15 mouse cellular contexts compared by ENCODE assay signal in genomic region chr10:3395341-3395931, GRCm38 (mm10). TPM values are rescaled to one million over a fixed set of nuclear protein-coding genes. Genes with fewer than 3 reads are reported as not detected.
DNase-seq lines count a peak whose midpoint lies in the region; ATAC-seq and TF ChIP-seq lines count a peak whose summit lies in the region.
"Had no signal": no experiment of that assay in that cellular context is flagged by ENCODE, and none has a peak within 500 bp of the region (broad histone marks: within the 10 kb centered on the region; RNA-seq: fewer than 3 reads in every experiment).

No protein-coding gene starts in this region.

- H3K27ac ChIP-seq in gastrocnemius, adult 2 months: peak overlapping the region; percentile 82
- H3K27ac ChIP-seq in heart, adult 2 months: peak overlapping the region; percentile 78
- peak overlapping the region; percentile 80 for H3K27ac ChIP-seq in heart, embryonic 15.5 days
- peak overlapping the region; percentile 59 for H3K27ac ChIP-seq in hindbrain, embryonic 15.5 days (replicated peaks)
- H3K27ac ChIP-seq: liver, embryonic 12.5 days; stomach, embryonic 15.5 days had no signal

- WGBS in heart, adult 2 months: 16% methylated on average over 12 of the region's 12 CpGs
- WGBS in heart, embryonic 15.5 days: 27% methylated on average over 12 of the region's 12 CpGs
- 86% methylated on average over 12 of the region's 12 CpGs for WGBS in hindbrain, embryonic 15.5 days

- peaks cover 3% of the 10 kb centered on the region; the same call in 1 of the 2 replicates for H3K36me3 ChIP-seq in heart, adult 2 months (ENCODE audit: control insufficient read depth, insufficient read depth, low read length)
- no peaks in the 10 kb centered on the region for H3K36me3 ChIP-seq in heart, embryonic 15.5 days
- H3K36me3 ChIP-seq in hindbrain, embryonic 15.5 days: no peaks in the 10 kb centered on the region
- H3K36me3 ChIP-seq: liver, embryonic 12.5 days; stomach, embryonic 15.5 days had no signal

- peak; percentile 66; the same call in 1 of the 2 replicates for TF ChIP-seq EP300 in heart, adult 2 months (IDR thresholded peaks at IDR 0.05; ENCODE audit: insufficient read depth, low read depth, low read length)

- ATAC-seq in heart, embryonic 15.5 days (replicated peaks; ENCODE audit: insufficient number of reproducible peaks, insufficient read depth, low FRiP score, low read depth): peak; percentile 82
- ATAC-seq in hindbrain, embryonic 15.5 days (ENCODE audit: low FRiP score, low read depth): no peak
- ATAC-seq: liver, embryonic 12.5 days; Patski had no signal

- intact Hi-C loops in gastrocnemius, adult 2 months (cut with DNase I): no loop called here
- intact Hi-C loops in heart, adult 2 months (cut with DNase I): loop anchor here (2.0 kb wide), 2 partner anchors 29 to 129 kb away; partner anchors contain the start of gene Ppp1r14c

- no peak overlapping the region for H3K9ac ChIP-seq in heart, adult 2 months (ENCODE audit: low read depth, low read length)
- 0 out of 2 replicates have a peak overlapping the region, but pooled peaks have one; percentile 12 for H3K9ac ChIP-seq in heart, embryonic 15.5 days
- no peak overlapping the region for H3K9ac ChIP-seq in hindbrain, embryonic 15.5 days
- H3K9ac ChIP-seq: liver, embryonic 12.5 days; stomach, embryonic 15.5 days had no signal

- peak; percentile 57 for DNase-seq in gastrocnemius, adult 2 months
- DNase-seq in gastrocnemius, postnatal 10 days: no peak
- peak; percentile 50 to 78 for DNase-seq in heart, adult 2 months
- DNase-seq in urinary bladder, postnatal 25 days (ENCODE audit: low spot score): no peak
- no peak for DNase-seq in left cerebral cortex, adult 11 months (ENCODE audit: low spot score)
- DNase-seq: cerebellum, adult 11-12 months; kidney, adult 11 months; lung, postnatal 14 days had no signal

- peak; percentile 30; the same call in 1 of the 2 replicates for TF ChIP-seq POLR2A in heart, adult 2 months (IDR thresholded peaks at IDR 0.05; ENCODE audit: insufficient read depth, low read depth, low read length)

- H3K4me2 ChIP-seq in heart, embryonic 15.5 days: peak overlapping the region; percentile 48
- no peak overlapping the region for H3K4me2 ChIP-seq in hindbrain, embryonic 15.5 days
- H3K4me2 ChIP-seq: liver, embryonic 12.5 days; stomach, embryonic 15.5 days had no signal

- H3K4me3 ChIP-seq in gastrocnemius, adult 2 months: peak overlapping the region; percentile 35
- H3K4me3 ChIP-seq in heart, adult 2 months: no peak overlapping the region
- no peak overlapping the region for H3K4me3 ChIP-seq in heart, embryonic 15.5 days
- H3K4me3 ChIP-seq in hindbrain, embryonic 15.5 days: no peak overlapping the region
- H3K4me3 ChIP-seq: liver, embryonic 12.5 days; stomach, embryonic 15.5 days had no signal

- no peak for TF ChIP-seq CTCF in gastrocnemius, adult 2 months (IDR thresholded peaks at IDR 0.05)
- TF ChIP-seq CTCF in heart, adult 2 months (IDR thresholded peaks at IDR 0.05): no peak

- no peaks in the 10 kb centered on the region; the same call in 1 of the 2 replicates for H3K79me2 ChIP-seq in heart, adult 2 months (replicated peaks; ENCODE audit: control insufficient read depth, insufficient read depth, low read length)

- no peaks in the 10 kb centered on the region for H3K9me3 ChIP-seq in heart, embryonic 15.5 days (replicated peaks)
- no peaks in the 10 kb centered on the region for H3K9me3 ChIP-seq in hindbrain, embryonic 15.5 days
- H3K9me3 ChIP-seq: liver, embryonic 12.5 days; stomach, embryonic 15.5 days had no signal

- H3K27me3 ChIP-seq in heart, adult 2 months (ENCODE audit: control insufficient read depth, insufficient read depth, low read length): no peaks in the 10 kb centered on the region
- no peaks in the 10 kb centered on the region for H3K27me3 ChIP-seq in heart, embryonic 15.5 days
- no peaks in the 10 kb centered on the region for H3K27me3 ChIP-seq in hindbrain, embryonic 15.5 days
- H3K27me3 ChIP-seq: liver, embryonic 12.5 days; Patski; stomach, embryonic 15.5 days had no signal

- peaks cover 8% of the 10 kb centered on the region for H3K4me1 ChIP-seq in heart, adult 2 months (ENCODE audit: control insufficient read depth, insufficient read depth, low read length)
- peaks cover 63% of the 10 kb centered on the region for H3K4me1 ChIP-seq in heart, embryonic 15.5 days (replicated peaks)
- H3K4me1 ChIP-seq in hindbrain, embryonic 15.5 days (replicated peaks): peaks cover 30% of the 10 kb centered on the region
- H3K4me1 ChIP-seq: liver, embryonic 12.5 days; stomach, embryonic 15.5 days had no signal

RNA-seq across cellular contexts. Expression of gene Ppp1r14c, which starts 29.6 kb away (rescaled TPM):
- 10 to 100 TPM; 78.5 to 82.6 TPM for total RNA-seq in gastrocnemius, adult 2 months (2021)
- total RNA-seq in gastrocnemius, postnatal 10 days (2021): 100 to 1,000 TPM; 102 to 106 TPM
- total RNA-seq in heart, adult 2 months (2021): 100 to 1,000 TPM; 156 to 164 TPM
- 90.7 and 107 TPM in 2 replicates for polyA plus RNA-seq in heart, adult 2 months (2012; rRNA removed)
- 242 and 287 TPM in 2 replicates for polyA plus RNA-seq in heart, embryonic 15.5 days (2015; fragmentation: Nextera tagmentation; extraction: Ambion mirVana)
- 66.2 and 77.3 TPM in 2 replicates for polyA plus RNA-seq in hindbrain, embryonic 15.5 days (2015; fragmentation: Nextera tagmentation; extraction: Ambion mirVana)
- total RNA-seq: granulocyte monocyte progenitor cell, adult 5-6 weeks; monocyte, adult 5-6 weeks had no signal

Comparison
In these comparisons a context has a peak if more than half of its experiments do, and no peak if none do; other contexts are left out.
1. DNase-seq: peak in gastrocnemius, adult 2 months (single experiment) and heart, adult 2 months (2 of 2); none in gastrocnemius, postnatal 10 days (single experiment), urinary bladder, postnatal 25 days (single experiment) and left cerebral cortex, adult 11 months (single experiment).
2. Peak in every context shown above with its lines, with median percentiles within 50 percentile points of each other: H3K27ac ChIP-seq.